Mouse (Mus musculus) lung, postnatal 0 days (tissue): ENCODE data around the gene Acsf2. TPM values are rescaled to one million over a fixed set of nuclear protein-coding genes. Genes with fewer than 3 reads are reported as not detected.

Experiments used
- ATAC-seq: fragments of 200-750 bp; cut with Nextera tagmentation; 2 replicates; pipeline ENCODE4 v1.8.0; 2017; ENCODE audit warnings: moderate library complexity
- DNase-seq: peaks from one replicate; pipeline ENCODE4 v3.0.0-alpha.2; 2016; ENCODE audit warnings: low spot score
- H3K27ac ChIP-seq: fragments of 300-500 bp; sonication (generic); 2 replicates; pipeline ENCODE4 v1.5.1; 2014; ENCODE audit warnings: antibody characterized with exemption, mild to moderate bottlenecking, low read length, mixed read lengths
- H3K27me3 ChIP-seq: fragments of 300-500 bp; sonication (generic); replicated peaks from 2 replicates; pipeline ENCODE4 v1.6.1; 2014; ENCODE audit warnings: low read length, mixed read lengths; ENCODE audit not compliant: insufficient read depth
- H3K36me3 ChIP-seq: fragments of 300-500 bp; sonication (generic); 2 replicates; pipeline ENCODE4 v1.6.1; 2014; ENCODE audit warnings: low read length, mixed read lengths; ENCODE audit not compliant: insufficient read depth
- H3K4me1 ChIP-seq: fragments of 300-500 bp; sonication (generic); 2 replicates; pipeline ENCODE4 v1.6.1; 2014; ENCODE audit warnings: antibody characterized with exemption, low read depth, low read length, mixed read lengths; ENCODE audit not compliant: insufficient read depth
- H3K4me2 ChIP-seq: fragments of 300-500 bp; sonication (generic); replicated peaks from 2 replicates; pipeline ENCODE4 v1.6.1; 2014; ENCODE audit warnings: low read depth, mild to moderate bottlenecking, low read length, moderate library complexity, mixed read lengths
- H3K4me3 ChIP-seq: fragments of 300-500 bp; sonication (generic); 2 replicates; pipeline ENCODE4 v1.5.1; 2014; ENCODE audit warnings: low read depth, low read length
- H3K9ac ChIP-seq: fragments of 300-500 bp; sonication (generic); replicated peaks from 2 replicates; pipeline ENCODE4 v1.6.1; 2014; ENCODE audit warnings: low read depth, mild to moderate bottlenecking
- H3K9me3 ChIP-seq: fragments of 300-500 bp; sonication (generic); 2 replicates; pipeline ENCODE4 v1.6.1; 2016; ENCODE audit warnings: low read length, mixed read lengths
- CTCF ChIP-seq: IDR thresholded peaks from 2 replicates; pipeline ENCODE4 v1.5.1; 2016; ENCODE audit warnings: antibody characterized with exemption, mild to moderate bottlenecking
- EP300 ChIP-seq: IDR thresholded peaks from 2 replicates; pipeline ENCODE4 v1.6.1; 2016; ENCODE audit warnings: antibody characterized with exemption, mild to moderate bottlenecking, control low read depth
- WGBS: fragments of 180-500 bp; shearing (Covaris S2); extraction: QIAGEN DNeasy Blood & Tissue Kit; methylation state at CpG from one replicate; pipeline ENCODE4 v1.1.7; 2014; 5-methylcytosine and 5-hydroxymethylcytosine counted together
- polyA plus RNA-seq: library from polyadenylated mRNA; unstranded; fragments of >200 nt; fragmentation: Nextera tagmentation; extraction: Ambion mirVana; gene quantifications from 2 replicates; pipeline ENCODE4 v1.2.1, GENCODE M21; 2015

Gene Acsf2
- polyA plus RNA-seq, 1 experiment from 2014 or later = 3.4 TPM

DNA sequence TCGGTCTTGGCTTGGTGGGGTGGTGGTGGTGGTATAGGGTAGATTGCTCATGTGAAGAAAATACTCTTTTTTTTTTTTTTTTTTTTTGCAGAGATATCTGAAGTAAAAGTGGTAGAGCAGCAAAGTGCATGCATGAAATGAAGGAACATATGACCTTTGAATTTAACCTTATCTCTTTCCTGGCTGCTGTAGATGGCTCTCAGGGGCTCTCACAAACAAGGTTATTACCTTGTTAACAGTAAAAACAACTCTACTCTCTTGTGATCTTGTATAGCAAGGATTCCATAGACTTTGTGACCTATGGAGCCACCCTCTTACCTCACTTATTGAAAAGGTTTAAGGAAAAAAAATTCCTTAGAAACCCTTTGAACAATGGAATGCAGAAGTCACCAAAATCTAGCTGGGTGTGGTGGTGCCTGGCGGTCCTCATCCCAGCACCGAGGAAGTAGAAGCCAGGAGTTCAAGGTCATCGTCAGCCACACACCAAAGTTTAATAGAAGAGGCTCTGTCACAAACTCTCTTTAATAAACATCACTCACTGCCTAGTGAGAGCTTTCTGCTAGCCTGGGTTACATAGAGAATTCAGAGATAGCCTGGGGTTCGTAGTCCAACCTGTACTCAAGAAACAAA lies 21.4 kb downstream of the Acsf2 start:
- H3K4me3 ChIP-seq = no peak overlapping the region
- DNase-seq (no peak), ATAC-seq (no peak)
- H3K27ac ChIP-seq = no peak overlapping the region
- no peaks in the 10 kb centered on the region for H3K9me3 ChIP-seq
- no peak overlapping the region for H3K9ac ChIP-seq
- no peak overlapping the region for H3K4me2 ChIP-seq
- 84% methylated on average over 5 of the region's 5 CpGs for WGBS
- no peaks in the 10 kb centered on the region for H3K27me3 ChIP-seq
- no peaks in the 10 kb centered on the region for H3K4me1 ChIP-seq
- no peaks in the 10 kb centered on the region for H3K36me3 ChIP-seq
- TF ChIP-seq EP300 (no peak), CTCF (no peak)

DNA sequence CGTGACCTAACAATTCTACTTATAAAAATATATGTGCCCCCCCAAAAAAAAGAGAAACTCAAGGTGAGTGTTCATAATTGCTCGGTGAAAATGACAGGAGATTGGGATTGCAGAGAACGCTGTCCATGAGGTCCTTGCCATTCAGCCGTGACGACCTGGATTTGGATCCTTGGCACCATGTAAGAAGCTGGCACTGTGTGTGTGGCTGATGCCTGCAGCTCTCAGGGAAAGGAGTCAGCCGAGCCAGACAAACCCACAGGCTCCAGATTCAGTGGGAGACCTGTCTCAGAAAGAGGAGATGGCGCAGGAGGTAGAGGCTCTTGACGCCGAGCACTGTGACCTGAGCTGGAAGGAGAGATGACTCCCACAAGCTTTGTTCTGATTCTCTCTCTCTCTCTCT lies 25.3 kb downstream of the Acsf2 start:
- Histone ChIP-seq H3K4me2 (no peak overlapping the region), H3K4me1 (no peaks in the 10 kb centered on the region), H3K4me3 (no peak overlapping the region), H3K9ac (no peak overlapping the region), H3K36me3 (no peaks in the 10 kb centered on the region), H3K27me3 (no peaks in the 10 kb centered on the region), H3K9me3 (no peaks in the 10 kb centered on the region), H3K27ac (no peak overlapping the region)
- 88% methylated on average over 9 of the region's 9 CpGs for WGBS
- DNase-seq (no peak), ATAC-seq (no peak)
- TF ChIP-seq EP300 = no peak
- TF ChIP-seq CTCF = no peak

DNA sequence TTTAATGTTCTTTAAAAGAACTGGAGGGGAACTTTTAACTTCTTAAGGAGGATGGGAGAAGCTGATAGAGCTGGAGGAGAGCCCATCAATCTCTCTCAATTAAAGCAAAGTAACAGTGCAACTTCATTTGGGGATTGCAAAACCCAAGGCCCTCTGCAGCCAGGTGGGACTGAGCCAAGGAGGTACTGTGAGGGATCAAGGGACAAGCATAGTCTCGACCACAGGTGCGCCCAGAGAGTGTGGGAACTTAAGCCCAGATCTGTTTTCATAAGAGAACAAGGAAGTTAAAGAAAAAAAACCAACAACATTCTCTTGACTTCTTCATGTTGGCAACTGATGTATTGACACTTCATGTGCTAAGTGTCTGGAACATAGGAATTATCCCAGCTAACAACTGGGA lies 26.6 kb downstream of the Acsf2 start:
- DNase-seq (peak; percentile 46), ATAC-seq (peak; percentile 47; the same call in 1 of the 2 replicates)
- H3K27ac ChIP-seq = no peak overlapping the region
- no peak overlapping the region for H3K9ac ChIP-seq
- H3K4me3 ChIP-seq = no peak overlapping the region
- no peaks in the 10 kb centered on the region for H3K4me1 ChIP-seq
- no peak for TF ChIP-seq EP300
- no peak for TF ChIP-seq CTCF
- no peak overlapping the region for H3K4me2 ChIP-seq
- no peaks in the 10 kb centered on the region for H3K36me3 ChIP-seq
- 56% methylated on average over 2 of the region's 2 CpGs for WGBS
- H3K9me3 ChIP-seq = no peaks in the 10 kb centered on the region
- H3K27me3 ChIP-seq = no peaks in the 10 kb centered on the region

DNA sequence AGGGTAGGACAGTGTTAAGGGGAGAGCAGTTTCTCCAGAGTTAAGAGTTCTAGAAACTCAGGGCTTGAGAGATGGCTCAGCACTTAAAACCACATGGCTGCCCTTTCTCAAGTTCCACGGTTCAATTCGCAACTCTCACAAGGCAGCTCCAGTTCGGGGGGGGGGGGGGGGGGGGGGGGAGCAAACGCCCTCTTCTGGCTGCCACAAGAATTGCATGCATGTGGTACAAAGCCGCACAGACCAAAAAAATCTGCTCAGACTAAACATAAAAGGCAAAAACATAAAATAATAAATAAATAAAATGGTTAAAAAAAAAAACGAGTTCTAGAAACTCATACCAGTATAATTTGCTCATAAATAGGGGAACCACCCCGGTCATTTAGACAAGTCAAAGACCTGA lies 27.1 kb downstream of the Acsf2 start:
- H3K4me3 ChIP-seq = no peak overlapping the region
- peak; percentile 38 for DNase-seq
- 20% methylated on average over 7 of the region's 7 CpGs for WGBS
- TF ChIP-seq EP300 (no peak), CTCF (peak; percentile 39)
- ATAC-seq = no peak
- no peak overlapping the region for H3K4me2 ChIP-seq
- no peak overlapping the region for H3K27ac ChIP-seq
- H3K9me3 ChIP-seq = no peaks in the 10 kb centered on the region
- no peaks in the 10 kb centered on the region for H3K27me3 ChIP-seq
- H3K9ac ChIP-seq = no peak overlapping the region
- no peaks in the 10 kb centered on the region for H3K36me3 ChIP-seq
- H3K4me1 ChIP-seq = no peaks in the 10 kb centered on the region

DNA sequence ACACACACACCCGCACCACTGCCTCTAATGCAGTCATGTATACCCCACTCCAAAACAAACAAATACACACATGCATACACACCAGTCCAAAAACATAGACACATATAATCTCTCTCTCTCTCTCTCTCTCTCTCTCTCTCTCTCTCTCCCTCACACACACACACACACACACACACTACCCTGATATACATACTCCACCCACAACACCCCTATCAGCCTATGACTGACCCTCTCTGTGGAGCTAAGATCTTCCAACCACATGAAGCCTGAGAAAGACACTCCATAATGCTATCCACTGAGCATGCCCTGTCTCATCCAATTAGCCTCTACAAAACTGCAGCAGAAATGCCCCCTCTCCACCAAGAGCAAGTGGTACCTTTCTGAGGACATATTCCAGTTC lies 29.8 kb downstream of the Acsf2 start:
- no peak overlapping the region for H3K27ac ChIP-seq
- H3K9me3 ChIP-seq = no peaks in the 10 kb centered on the region
- no peak overlapping the region for H3K4me3 ChIP-seq
- DNase-seq (no peak), ATAC-seq (no peak)
- no peaks in the 10 kb centered on the region for H3K36me3 ChIP-seq
- H3K9ac ChIP-seq = no peak overlapping the region
- no peak overlapping the region for H3K4me2 ChIP-seq
- 95% methylated on average over 1 of the region's 1 CpGs for WGBS
- no peaks in the 10 kb centered on the region for H3K4me1 ChIP-seq
- H3K27me3 ChIP-seq = no peaks in the 10 kb centered on the region
- TF ChIP-seq CTCF (no peak), EP300 (no peak)

DNA sequence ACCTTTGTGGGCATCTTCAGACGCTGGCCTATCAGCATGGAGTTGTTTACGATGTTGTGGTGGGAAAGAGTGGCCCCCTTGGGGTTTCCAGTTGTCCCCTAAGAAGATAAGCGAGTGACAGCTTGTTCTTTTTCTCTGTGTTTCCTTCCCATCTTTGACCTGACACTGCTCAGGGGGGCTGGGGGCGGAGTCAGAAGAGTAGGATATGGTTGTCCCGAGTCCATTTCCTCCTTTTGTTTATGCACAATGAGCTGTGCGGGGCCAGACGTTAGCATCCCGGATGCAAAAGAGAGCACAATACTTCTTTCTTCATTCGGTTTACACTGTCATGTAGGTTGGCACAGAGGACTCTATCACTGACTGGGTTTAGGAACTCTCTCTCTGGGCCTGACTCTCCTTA lies 31.1 kb downstream of the Acsf2 start:
- Histone ChIP-seq H3K36me3 (no peaks in the 10 kb centered on the region), H3K4me2 (no peak overlapping the region), H3K4me1 (no peaks in the 10 kb centered on the region), H3K4me3 (no peak overlapping the region), H3K9ac (no peak overlapping the region), H3K27me3 (no peaks in the 10 kb centered on the region), H3K9me3 (no peaks in the 10 kb centered on the region), H3K27ac (peak overlapping the region; percentile 62)
- peak; percentile 80 for ATAC-seq
- WGBS = 51% methylated on average over 9 of the region's 9 CpGs
- DNase-seq = peak; percentile 56
- TF ChIP-seq CTCF (no peak), EP300 (no peak)

DNA sequence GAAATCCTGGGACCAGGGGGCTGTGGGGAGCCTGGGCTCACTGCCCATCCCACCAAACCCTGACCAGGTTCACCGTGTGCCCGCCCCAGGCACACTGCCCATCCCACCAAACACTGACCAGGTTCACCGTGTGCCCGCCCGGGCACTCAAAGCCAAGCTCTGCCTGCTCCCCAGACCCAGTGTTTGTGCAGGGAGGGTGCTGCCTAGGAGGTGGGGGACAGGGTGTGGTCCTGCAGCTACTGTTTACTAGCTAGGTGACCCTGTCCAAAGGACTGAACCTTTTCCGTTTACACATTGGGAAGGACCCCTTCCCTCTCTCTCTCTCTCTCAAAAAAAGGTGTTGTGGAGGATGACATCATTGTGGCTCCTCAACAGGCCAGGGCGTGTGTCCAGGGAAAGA lies 34.3 kb downstream of the Acsf2 start:
- Histone ChIP-seq H3K4me1 (peaks cover 12% of the 10 kb centered on the region; the same call in 1 of the 2 replicates), H3K4me2 (no peak overlapping the region), H3K27ac (no peak overlapping the region), H3K36me3 (no peaks in the 10 kb centered on the region), H3K9ac (no peak overlapping the region), H3K27me3 (no peaks in the 10 kb centered on the region), H3K9me3 (no peaks in the 10 kb centered on the region), H3K4me3 (no peak overlapping the region)
- 82% methylated on average over 6 of the region's 7 CpGs for WGBS
- ATAC-seq (no peak), DNase-seq (no peak)
- TF ChIP-seq EP300 (no peak), CTCF (no peak)
